Mouse (Mus musculus) B cell, adult 2 months (primary cell): Measurements from ENCODE around the gene Dnajc7.
"Not testable (repeated sequence)": the region's sequence is repeated elsewhere in the genome, so short reads cannot be mapped to it uniquely, and the experiment has no call there.

Experiments
- DNase-seq, 2 experiments: peaks; one replicate each; pipeline ENCODE4 v3.0.0; 2022

The Dnajc7 gene

DNA sequence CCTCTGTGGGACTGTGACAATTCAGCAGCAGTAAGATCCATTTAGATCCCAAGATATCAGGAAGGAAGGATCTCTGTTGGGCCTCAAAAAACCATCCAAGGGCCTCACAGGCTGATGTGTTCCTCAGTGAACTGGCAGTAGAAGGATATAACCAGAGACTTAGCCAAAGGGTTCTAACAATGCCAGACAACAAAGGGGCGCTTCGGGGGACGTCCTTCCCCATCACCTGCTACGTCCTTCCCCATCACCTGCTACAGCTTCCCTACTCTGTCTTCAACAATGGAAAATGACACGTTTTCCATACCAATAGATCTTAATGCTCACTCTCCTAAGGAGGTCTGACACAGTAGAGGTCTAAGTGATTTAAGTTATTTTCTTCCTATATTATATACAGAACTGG, 3.6 kb downstream of the Dnajc7 start:
- no peak for DNase-seq

- DNase-seq = no peak
Measured at GRCm38 (mm10) chr11:100613241-100613640, 6.7 kb downstream of the Dnajc7 start.

- no peak for DNase-seq
Measured at GRCm38 (mm10) chr11:100611627-100612026, 8.3 kb downstream of the Dnajc7 start.

DNA sequence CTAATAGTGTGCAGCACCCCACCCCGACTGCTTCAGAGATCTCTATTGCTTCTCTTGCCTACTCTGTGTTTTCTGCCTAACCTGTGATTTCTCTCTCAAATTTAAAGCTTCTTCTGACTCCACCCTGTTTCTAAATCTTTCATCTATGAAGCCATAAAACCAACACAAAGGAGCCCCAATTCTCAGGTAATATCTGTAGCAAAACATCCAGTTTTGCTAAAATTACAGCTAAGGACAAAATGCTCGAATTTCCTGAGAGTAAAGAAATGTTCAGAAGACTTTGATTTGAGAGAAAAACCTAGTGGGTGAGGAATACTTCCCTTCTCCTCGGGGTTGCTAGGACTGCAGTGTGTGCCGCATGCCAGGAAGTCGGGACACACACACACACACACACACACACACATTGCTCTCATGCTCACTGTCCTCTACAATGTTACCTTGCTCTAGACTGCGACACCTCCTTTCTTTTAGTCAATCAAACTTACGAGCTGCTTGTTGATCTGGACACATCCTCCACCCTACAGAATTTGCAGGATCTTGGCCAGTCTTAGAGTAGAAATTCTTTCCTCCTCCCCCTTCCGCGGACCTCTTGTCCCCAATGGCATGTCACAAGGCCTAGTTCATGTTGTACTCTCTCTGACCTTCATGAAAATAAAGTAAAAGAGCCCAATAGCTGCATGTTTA, 9.8 kb downstream of the Dnajc7 start:
- DNase-seq = no peak

DNA sequence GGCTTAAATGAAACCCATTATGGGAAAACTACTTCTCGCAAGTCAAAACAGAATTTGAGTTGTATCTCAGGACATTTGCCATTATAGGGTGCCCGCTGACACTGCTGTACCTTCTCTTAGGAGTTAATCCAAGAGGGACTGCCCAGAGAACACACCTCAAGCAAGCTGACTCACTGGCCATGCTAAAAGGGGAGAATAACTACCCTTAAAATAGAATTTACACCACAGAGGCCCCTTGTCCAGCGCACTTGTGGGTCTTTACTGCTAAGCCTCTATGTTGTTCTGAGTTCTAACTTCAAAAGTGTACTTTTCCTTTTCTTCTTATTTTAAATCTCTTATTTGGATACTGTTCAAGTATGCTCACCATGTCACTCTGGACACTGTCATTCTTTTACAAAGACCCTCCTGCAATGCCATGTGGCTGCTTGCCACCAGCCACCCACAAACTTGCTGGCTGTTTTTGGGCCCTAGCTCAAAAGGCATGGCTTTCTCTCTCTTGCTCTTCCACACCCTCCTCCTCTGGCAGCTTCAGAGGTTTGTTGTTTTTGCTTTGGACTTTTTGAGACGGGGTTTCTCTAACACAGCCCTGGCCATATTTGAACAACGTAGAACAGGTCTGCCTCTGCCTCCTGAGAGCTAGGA, 10.5 kb downstream of the Dnajc7 start:
- DNase-seq = no peak

DNA sequence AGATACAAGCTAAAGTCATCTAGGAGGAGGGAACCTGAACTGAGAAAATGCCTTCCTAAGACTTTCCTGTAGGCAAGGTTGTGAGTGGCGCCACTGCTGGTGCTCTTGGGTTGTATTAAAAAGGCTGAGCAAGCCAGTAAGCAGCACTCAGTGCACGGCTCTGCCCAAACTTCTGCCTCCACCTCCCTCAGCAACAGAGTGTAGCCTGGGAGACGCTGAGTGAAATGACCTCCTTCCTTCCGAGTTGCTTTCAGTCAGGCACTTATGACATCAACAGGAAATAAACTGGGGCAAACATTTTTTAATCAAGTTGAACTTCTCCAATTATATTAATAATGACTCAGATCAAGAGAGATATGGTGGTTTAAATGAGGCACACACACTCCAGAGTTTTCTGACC, 11.2 kb downstream of the Dnajc7 start:
- DNase-seq = no peak

- DNase-seq = no peak
Measured at GRCm38 (mm10) chr11:100607121-100607520, 12.8 kb downstream of the Dnajc7 start.

GRCm38 (mm10) chr11:100605451-100605850, 14.5 kb downstream of the Dnajc7 start:
- DNase-seq = no peak

DNA sequence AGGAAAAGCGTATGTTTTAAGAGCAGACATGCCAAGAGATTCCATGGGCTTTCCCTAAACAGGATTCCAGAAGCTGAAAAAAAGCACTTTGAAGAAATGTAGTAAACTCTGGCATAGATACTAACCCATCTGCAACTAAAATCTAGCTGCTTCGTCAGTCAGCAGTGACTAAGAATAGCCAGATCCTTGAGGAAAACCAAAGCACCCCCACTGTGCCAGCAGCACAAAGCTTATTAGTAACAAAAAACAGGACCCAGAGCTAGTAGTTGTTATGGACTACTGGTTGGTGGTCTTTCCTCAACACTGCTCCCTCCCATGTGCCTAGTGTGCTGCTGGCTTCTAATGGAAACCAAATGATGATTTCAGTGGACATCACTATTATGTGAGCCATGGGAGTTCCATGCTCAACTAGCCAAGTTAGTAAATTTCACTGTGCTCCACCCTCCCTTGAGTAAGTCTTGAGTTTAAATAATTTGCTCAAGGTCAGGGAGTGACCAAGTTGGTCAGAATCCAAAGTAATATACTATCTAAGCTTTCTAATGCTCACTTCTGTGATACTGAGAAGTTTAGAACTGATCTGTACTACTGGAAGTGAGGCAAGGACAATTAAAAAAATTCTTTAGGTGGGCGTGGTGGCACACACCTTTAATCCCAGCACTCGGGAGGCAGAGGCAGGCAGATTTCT, 15.5 kb downstream of the Dnajc7 start:
- DNase-seq = no peak

- no peak for DNase-seq
Measured at GRCm38 (mm10) chr11:100603813-100604212, 16.2 kb downstream of the Dnajc7 start.

- DNase-seq = no peak
Measured at GRCm38 (mm10) chr11:100603155-100603554, 16.8 kb downstream of the Dnajc7 start.

DNA sequence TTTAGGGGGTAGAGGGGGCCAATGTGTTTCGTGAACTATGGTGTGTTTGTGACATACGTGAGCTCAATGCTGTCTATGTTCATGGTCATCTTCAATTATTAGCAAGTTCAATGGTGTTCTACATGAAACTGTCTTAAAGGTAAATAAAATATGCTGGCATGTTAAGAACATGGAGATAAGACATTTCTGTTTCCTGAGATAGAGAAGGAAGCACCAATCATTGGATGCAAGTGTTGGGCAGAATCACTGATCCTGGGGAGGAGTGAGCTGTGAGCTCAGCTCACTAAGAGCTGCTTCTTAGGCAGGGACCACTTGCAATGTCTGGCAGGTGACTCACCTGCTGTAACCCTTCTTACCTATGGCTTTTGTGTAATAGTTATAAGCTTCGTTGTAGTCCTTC, 18.6 kb downstream of the Dnajc7 start:
- DNase-seq = no peak

GRCm38 (mm10) chr11:100598074-100598473, 21.9 kb downstream of the Dnajc7 start:
- DNase-seq = peak; percentile 43 to 54

DNA sequence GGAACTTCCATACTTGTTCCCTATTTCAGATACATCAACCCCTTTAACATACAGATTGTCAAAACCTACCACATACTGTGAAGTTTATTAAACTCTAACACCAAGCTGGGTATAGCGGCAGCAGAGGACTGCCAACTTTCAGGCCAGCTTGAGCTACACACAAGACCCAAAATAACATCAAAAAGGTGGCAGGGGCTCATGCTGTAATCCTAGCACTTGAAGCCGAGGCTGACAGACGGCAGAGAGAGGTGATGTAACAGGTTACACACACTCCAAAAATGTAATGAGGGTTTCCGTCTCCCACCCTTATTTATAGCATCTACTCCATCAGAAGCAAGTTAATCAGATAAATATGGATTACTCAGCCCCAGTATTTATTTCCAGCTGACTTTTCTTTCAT, 24.4 kb downstream of the Dnajc7 start:
- DNase-seq = no peak

DNA sequence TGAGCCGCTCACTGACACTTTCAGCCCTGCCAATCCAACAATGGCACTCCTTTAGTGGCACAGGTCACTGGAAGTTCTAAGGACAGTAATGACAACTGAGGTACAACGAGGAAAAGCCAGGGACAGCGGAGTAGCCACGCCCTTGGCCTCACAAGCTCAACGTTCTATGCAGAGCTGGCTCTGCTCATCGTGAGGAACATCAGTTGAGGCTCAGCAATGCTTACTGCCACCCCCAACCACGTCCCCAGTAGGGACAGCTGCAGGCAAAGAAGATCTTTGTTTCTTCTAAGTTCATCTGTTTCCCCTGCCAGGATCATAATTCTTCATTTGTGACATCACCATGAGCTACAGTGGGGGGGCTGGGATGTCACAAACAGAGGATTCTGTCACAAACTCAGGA, 25.4 kb downstream of the Dnajc7 start:
- no peak for DNase-seq

DNA sequence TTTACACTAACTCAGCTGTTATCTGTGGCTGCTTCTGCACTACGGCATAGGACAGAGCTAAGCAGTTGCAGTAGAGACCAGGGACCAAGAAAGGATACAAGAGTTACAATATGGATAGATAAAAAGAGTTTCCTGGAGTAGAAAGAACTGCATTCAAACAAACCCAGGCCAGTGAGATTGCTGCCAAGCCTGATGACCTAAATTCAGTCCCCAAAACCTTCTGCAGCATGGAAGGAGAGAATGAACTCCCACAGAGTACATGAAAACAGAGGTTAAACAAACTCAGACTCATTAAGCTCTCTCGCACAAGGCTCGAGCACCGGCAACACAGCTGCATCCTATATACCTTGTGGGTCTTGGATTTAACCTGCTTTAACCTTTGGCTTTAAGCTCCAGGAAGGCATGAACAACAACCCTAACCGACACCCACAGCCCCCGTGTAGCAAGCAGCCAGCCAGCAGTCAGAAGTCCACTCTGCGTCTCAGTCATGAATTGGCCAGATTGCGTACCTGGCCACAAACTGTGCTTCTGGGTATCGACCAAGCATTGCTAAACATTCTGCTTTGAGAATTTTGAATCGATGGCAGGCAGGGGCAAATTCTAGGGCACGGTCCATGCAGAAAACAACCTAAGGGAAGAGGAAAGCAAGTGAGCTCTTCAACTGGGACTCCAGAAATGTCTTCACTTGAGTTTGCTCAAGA, 27.5 kb downstream of the Dnajc7 start:
- no peak for DNase-seq

DNA sequence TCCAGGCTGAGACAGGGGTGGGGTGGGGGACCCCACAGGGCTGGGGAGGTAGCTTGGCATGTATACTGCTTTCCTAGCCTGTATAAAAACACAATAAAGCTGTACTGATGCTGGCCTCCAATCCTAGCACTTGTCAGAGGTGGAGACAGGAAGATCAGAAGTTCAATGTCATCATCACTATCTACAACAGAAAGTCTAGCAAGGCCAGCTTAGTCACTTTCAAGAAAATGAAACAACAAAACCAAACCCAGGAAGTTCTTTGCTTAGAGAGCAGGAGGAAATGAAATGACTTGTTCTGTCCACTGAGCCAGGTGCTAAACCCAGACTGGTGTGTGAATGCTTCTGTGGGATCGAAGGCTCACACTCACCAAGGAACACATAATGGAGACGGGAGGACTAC, 31.5 kb downstream of the Dnajc7 start:
- DNase-seq = no peak

DNA sequence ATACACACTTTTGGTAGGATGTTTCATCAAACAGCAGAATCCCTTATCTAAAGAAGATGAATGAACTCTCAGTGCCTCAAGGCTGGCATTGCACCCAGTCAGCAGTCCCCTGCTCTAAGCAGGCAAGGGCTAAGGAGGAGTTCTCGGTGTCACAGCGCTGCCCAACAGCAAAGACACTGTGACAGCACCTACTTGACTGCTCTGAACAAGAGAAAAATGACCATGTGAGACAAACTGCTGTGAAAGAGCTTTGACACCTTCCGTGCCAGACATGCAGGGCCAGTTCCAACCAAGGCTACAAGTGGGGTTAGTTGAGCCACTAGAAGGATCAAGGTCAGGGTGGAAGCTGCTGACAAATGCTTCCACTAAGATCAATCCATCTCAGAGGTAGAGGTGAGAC, 34.8 kb downstream of the Dnajc7 start:
- DNase-seq = no peak

DNA sequence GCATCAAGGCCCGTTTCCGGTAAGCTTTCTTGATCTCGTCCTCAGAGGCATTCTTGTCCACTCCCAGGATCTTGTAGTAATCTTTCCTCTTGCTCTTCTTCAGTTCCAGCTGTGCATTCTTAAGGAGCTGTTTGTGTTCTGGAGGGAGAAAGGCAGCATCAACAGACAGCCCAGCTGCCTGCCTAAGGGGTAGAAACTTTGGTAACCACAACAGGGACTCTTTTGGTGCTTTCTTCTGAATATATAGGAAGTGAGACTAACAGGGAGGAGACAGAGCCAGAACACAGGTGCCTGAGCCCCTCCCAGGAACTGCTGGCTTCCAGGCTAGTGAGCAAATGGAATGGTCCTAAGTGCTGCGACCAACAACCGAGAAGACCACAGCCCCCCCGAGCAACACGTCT, 35.4 kb downstream of the Dnajc7 start:
- DNase-seq = peak; percentile 56 to 59

DNA sequence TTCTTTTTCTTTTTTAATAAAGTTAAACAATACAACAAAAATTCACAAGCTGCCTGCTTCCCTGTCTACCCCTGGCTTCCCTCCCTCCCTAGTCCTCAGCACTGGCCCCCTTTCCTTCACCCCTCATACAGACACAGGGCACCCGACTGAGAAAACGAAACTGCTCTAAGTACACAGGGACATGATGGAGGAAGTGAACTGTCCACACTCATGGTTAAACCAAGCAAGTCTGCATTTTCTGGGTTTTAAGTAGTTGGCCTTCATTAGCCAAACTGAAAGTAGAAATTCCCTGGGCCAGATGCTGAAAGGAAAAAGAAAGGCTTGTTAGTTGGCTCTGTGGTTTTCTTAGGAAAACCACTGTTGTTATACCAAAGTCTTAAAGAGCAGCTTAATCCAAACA, 37.1 kb downstream of the Dnajc7 start:
- peak in 1 of 2 experiments; percentile 46 for DNase-seq

DNA sequence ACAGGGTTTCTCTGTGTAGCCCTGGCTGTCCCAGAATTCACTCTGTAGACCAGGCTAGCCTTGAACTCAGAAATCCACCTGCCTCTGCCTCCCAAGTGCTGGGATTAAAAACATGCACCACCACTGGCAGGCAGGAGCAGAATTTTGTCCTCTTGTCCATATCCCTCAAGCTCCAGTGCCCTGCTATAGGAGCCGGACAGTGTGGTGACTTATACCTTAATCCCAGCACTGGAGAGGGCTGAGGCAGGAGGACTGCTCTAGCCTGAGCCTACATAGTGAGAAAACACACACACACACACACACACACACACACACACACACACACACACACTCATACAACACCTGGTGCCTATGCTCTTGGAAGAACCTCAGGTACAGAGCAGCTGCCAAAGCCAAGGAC, 37.6 kb downstream of the Dnajc7 start:
- not testable (repeated sequence) for DNase-seq

DNA sequence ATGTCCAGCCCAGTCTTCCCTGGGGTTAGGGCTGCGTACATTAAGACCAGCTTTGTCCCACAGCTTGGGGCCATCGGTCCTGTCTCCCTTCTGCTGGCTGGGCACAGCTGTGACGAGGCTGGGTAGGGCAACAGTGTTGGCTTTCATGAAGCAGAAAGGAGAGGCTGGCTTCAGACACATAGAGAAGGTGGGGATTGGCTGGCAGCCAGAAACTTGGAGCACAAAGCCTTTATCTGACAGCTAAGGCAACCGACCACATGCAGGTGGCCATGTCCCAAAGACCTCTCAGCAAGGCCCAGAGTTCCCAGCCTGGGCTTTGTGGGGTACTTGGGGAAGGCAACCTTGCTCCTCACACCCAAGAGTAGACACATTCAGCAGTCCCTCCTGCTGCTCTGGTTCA, 38.2 kb downstream of the Dnajc7 start:
- DNase-seq = no peak

DNA sequence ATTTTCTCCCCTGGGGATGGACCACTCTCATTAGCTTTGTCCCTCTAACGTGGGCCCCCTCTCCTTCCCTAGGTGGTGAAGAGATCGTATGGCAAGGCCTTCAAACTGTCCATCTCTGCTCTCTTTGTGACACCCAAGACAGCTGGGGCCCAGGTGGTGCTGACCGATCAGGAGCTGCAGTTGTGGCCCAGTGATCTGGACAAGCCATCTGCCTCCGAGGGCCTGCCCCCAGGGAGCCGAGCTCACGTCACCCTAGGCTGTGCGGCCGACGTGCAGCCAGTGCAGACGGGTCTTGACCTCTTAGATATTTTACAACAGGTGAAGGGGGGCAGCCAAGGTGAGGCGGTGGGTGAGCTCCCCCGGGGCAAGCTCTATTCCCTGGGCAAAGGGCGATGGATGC, 39.7 kb downstream of the Dnajc7 start:
- DNase-seq = peak in 1 of 2 experiments; percentile 25
